Mouse (Mus musculus): ENCODE measurements at regions not wholly inside any gene's neighbourhood (a gene's known extent, or its start where the extent isn't known, plus 50 kb on each side); places are given as distances from the start of the nearest gene placed in this dataset.

- H3K79me2 ChIP-seq (ENCODE audit: control insufficient read depth, insufficient read depth, low read length, poor library complexity): no peaks in the 10 kb centered on the region
- no peak overlapping the region for H3K27ac ChIP-seq (ENCODE audit: control insufficient read depth, low read depth, low read length)
- no peak for DNase-seq (ENCODE audit: low read depth, low spot score)
- H3K4me3 ChIP-seq (ENCODE audit: control insufficient read depth in 1 of 2, insufficient read depth in 1 of 2, low read depth in 2 of 2, low read length in 2 of 2): no peak overlapping the region
- H3K9ac ChIP-seq (ENCODE audit: control insufficient read depth, low read depth, low read length, poor library complexity, severe bottlenecking): no peak overlapping the region
- H3K9me3 ChIP-seq (replicated peaks; ENCODE audit: insufficient read depth, low read length): no peaks in the 10 kb centered on the region
- H3K4me1 ChIP-seq (ENCODE audit: control insufficient read depth in 1 of 2, insufficient read depth in 2 of 2, low read length in 2 of 2): no peaks in the 10 kb centered on the region
- H3K36me3 ChIP-seq (ENCODE audit: control insufficient read depth in 1 of 2, insufficient read depth in 2 of 2, low read length in 2 of 2): no peaks in the 10 kb centered on the region
- TF ChIP-seq MAX (IDR thresholded peaks at IDR 0.05; ENCODE audit: low read length): no peak
- no peak for TF ChIP-seq RCOR1 (IDR thresholded peaks at IDR 0.05; ENCODE audit: low read depth, low read length)
- TF ChIP-seq TBP (IDR thresholded peaks at IDR 0.05; ENCODE audit: low read depth, low read length): no peak
- no peak for TF ChIP-seq ZC3H11A (IDR thresholded peaks at IDR 0.05; ENCODE audit: low read depth, low read length)
- TF ChIP-seq GATA1 (IDR thresholded peaks at IDR 0.05; ENCODE audit: low read depth, low read length): no peak
- no peak for TF ChIP-seq ELF1 (IDR thresholded peaks at IDR 0.05; ENCODE audit: low read depth, low read length)
- no peak for TF ChIP-seq ZMIZ1 (IDR thresholded peaks at IDR 0.05; ENCODE audit: low read depth, low read length)
- TF ChIP-seq MYB (IDR thresholded peaks at IDR 0.05; ENCODE audit: low read depth, low read length): no peak
- no peak for TF ChIP-seq E2F4 (IDR thresholded peaks at IDR 0.05; ENCODE audit: borderline replicate concordance, low read depth, low read length)
- TF ChIP-seq GABPA (IDR thresholded peaks at IDR 0.05; ENCODE audit: low read depth, low read length): no peak
- TF ChIP-seq CHD1 (IDR thresholded peaks at IDR 0.05; ENCODE audit: low read depth, low read length): no peak
- no peak for TF ChIP-seq CTCF (IDR thresholded peaks at IDR 0.05 in 2 of 3, conservative IDR thresholded peaks at IDR 0.05 in 1 of 3; ENCODE audit: control insufficient read depth in 1 of 3, insufficient read depth in 1 of 3, low read depth in 2 of 3, low read length in 3 of 3, poor library complexity in 1 of 3, severe bottlenecking in 1 of 3)
- no peak for TF ChIP-seq TCF12 (IDR thresholded peaks at IDR 0.05; ENCODE audit: low read depth, low read length)
- TF ChIP-seq MEF2A (IDR thresholded peaks at IDR 0.05; ENCODE audit: extremely low read depth, insufficient replicate concordance, low read depth, low read length, poor library complexity, severe bottlenecking): no peak
- TF ChIP-seq NRF1 (IDR thresholded peaks at IDR 0.05; ENCODE audit: insufficient read depth, low read depth, low read length, poor library complexity, severe bottlenecking): no peak
- TF ChIP-seq HCFC1 (IDR thresholded peaks at IDR 0.05; ENCODE audit: low read depth, low read length): no peak
- no peak for TF ChIP-seq MYC (IDR thresholded peaks at IDR 0.05; ENCODE audit: low read depth, low read length)
- no peak for TF ChIP-seq USF1 (IDR thresholded peaks at IDR 0.05; ENCODE audit: low read depth, low read length)
- no peaks in the 10 kb centered on the region for H3K27me3 ChIP-seq (ENCODE audit: control insufficient read depth in 1 of 2, insufficient read depth in 2 of 2, low read length in 2 of 2)
These were observed 291.7 kb upstream of the Myt1l start for GRCm38 (mm10) chr12:29236496-29236895.

DNA sequence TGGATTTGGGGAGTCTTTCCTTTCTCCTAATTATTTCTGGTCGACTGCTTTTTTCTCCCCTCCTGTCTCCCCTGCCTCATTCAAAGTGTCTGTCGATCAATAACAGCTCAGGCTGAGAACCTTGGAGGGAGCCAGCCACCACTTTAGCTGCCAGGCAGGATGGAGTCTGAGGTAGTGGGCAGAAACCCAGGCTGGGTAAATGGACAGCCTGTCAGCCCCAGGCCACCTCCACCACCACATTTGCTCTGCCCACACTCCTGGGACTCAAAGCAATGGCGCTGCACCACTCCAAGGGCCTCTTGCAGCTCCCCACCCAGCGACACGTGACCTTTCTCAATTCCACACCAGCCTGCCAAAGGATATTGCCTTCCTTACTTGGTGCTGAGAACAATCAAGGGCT lies 290.7 kb upstream of the Myt1l start:
- Histone ChIP-seq H3K79me2 (ENCODE audit: control insufficient read depth, insufficient read depth, low read length, poor library complexity) (no peaks in the 10 kb centered on the region), H3K9ac (ENCODE audit: control insufficient read depth, low read depth, low read length, poor library complexity, severe bottlenecking) (no peak overlapping the region), H3K4me3 (ENCODE audit: control insufficient read depth in 1 of 2, insufficient read depth in 1 of 2, low read depth in 2 of 2, low read length in 2 of 2) (no peak overlapping the region), H3K27ac (ENCODE audit: control insufficient read depth, low read depth, low read length) (no peak overlapping the region), H3K36me3 (ENCODE audit: control insufficient read depth in 1 of 2, insufficient read depth in 2 of 2, low read length in 2 of 2) (no peaks in the 10 kb centered on the region), H3K9me3 (replicated peaks; ENCODE audit: insufficient read depth, low read length) (no peaks in the 10 kb centered on the region), H3K4me1 (ENCODE audit: control insufficient read depth in 1 of 2, insufficient read depth in 2 of 2, low read length in 2 of 2) (no peaks in the 10 kb centered on the region), H3K27me3 (ENCODE audit: control insufficient read depth in 1 of 2, insufficient read depth in 2 of 2, low read length in 2 of 2) (no peaks in the 10 kb centered on the region)
- no peak for DNase-seq (ENCODE audit: low read depth, low spot score)
- TF ChIP-seq CTCF (IDR thresholded peaks at IDR 0.05 in 2 of 3, conservative IDR thresholded peaks at IDR 0.05 in 1 of 3; ENCODE audit: control insufficient read depth in 1 of 3, insufficient read depth in 1 of 3, low read depth in 2 of 3, low read length in 3 of 3, poor library complexity in 1 of 3, severe bottlenecking in 1 of 3) (no peak), POLR2A (IDR thresholded peaks at IDR 0.05; ENCODE audit: control insufficient read depth in 1 of 2, insufficient read depth in 1 of 2, low read depth in 1 of 2, low read length in 2 of 2, poor library complexity in 1 of 2) (no peak), SIN3A (IDR thresholded peaks at IDR 0.05; ENCODE audit: low read length) (no peak), TAL1 (IDR thresholded peaks at IDR 0.05; ENCODE audit: low read length) (no peak), ZMIZ1 (IDR thresholded peaks at IDR 0.05; ENCODE audit: low read depth, low read length) (no peak), MAZ (IDR thresholded peaks at IDR 0.05; ENCODE audit: low read depth, low read length) (no peak), ZKSCAN1 (IDR thresholded peaks at IDR 0.05; ENCODE audit: low read depth, low read length) (no peak), RCOR1 (IDR thresholded peaks at IDR 0.05; ENCODE audit: low read depth, low read length) (no peak), JUND (IDR thresholded peaks at IDR 0.05; ENCODE audit: low read depth, low read length) (no peak), ELF1 (IDR thresholded peaks at IDR 0.05; ENCODE audit: low read depth, low read length) (no peak), USF1 (IDR thresholded peaks at IDR 0.05; ENCODE audit: low read depth, low read length) (no peak), RAD21 (IDR thresholded peaks at IDR 0.05; ENCODE audit: low read depth, low read length) (no peak), GABPA (IDR thresholded peaks at IDR 0.05; ENCODE audit: low read depth, low read length) (no peak), USF2 (IDR thresholded peaks at IDR 0.05; ENCODE audit: borderline replicate concordance in 1 of 2, insufficient read depth in 1 of 2, low read depth in 1 of 2, low read length in 2 of 2) (no peak), POLR2AphosphoS2 (IDR thresholded peaks at IDR 0.05; ENCODE audit: low read length) (no peak), MEF2A (IDR thresholded peaks at IDR 0.05; ENCODE audit: extremely low read depth, insufficient replicate concordance, low read depth, low read length, poor library complexity, severe bottlenecking) (no peak)

Measured in MEL (cell line).